Mouse (Mus musculus): ENCODE data around the gene Cd27. TPM values are rescaled to one million over a fixed set of nuclear protein-coding genes. Genes with fewer than 3 reads are reported as not detected.
A peak's percentile ranks its signal among the peaks of the same experiment; 100 is the strongest.

The Cd27 gene
- total RNA-seq, 2 experiments from 2014 or later, result 0.16 to 0.36 TPM

DNA sequence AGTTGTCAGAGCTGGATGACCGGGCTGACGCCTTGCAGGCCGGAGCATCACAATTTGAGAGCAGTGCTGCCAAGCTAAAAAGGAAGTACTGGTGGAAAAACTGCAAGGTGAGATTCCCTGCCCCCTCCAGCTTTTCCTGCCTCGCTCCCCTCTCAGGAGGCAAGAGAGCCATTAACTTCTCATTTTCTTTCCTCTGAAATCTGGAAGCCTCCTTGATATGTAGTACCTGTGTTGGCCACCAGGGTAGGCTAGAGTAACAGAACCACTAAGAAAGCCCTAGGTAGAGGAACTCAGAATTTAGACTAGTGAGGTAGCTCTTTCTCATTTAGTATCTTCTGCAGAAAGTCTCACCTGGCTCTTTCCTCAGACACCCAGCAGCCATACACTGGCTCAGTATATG, 17.8 kb downstream of the Cd27 start:
- DNase-seq (ENCODE audit: low spot score), result no peak
- intact Hi-C loops (cut with DNase I), result loop anchor here (1.0 to 5.0 kb wide), 2 partner anchors 51 to 148 kb away; no protein-coding TSS in a partner anchor

DNA sequence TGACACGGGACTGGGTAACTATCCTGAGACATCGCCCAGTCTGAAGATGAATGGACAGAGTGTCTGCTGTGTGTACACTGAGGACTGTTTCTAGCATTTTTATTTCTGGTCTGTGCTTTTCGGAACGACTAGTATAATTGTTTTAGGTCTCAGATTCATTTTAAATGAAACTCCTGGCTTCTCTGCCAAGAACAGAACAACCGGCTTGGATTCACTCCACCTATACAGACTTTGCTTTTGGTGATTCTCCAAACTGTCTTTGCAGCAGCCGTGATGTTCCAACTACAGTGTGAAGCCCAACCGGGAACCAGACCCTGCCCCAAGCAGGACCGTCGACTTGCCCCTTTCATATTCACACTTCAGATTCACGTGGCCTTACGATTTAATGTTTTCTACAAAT, 18.9 kb downstream of the Cd27 start:
- intact Hi-C loops (cut with DNase I), result loop anchor here (5.0 kb wide), 1 partner anchor 149 kb away; no protein-coding TSS in a partner anchor
- no peak for DNase-seq (ENCODE audit: low spot score)

DNA sequence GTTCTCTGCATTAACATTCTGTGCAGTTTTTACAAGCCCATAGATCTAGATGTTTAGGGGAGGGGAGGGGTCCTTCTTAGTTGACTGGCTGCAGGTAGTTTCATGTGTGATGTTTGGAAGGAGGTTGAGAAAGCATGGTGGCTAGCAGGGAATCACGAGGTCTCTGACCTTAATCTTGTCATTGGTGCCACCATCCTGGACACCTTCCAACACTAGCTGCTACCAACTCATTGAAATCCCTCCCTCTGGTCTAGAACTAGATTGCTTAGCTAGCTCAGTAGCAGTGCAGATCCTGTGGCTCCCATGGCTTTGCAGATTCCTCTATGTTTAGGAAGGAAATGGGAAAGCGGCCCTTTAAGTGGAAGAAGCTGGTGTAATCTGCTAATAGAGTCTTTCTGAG, 19.9 kb downstream of the Cd27 start:
- no peak for DNase-seq (ENCODE audit: low spot score)
- intact Hi-C loops (cut with DNase I), result loop anchor here (5.0 kb wide), 1 partner anchor 150 kb away; no protein-coding TSS in a partner anchor

GRCm38 (mm10) chr6:125215148-125215954, 21.5 kb downstream of the Cd27 start, which contains the start of gene Vamp1:
Gene Vamp1 (plus strand): TSS chr6:125215551.
- intact Hi-C loops (cut with DNase I), result loop anchor here (2.0 to 5.0 kb wide), 2 partner anchors 23 to 152 kb away; no protein-coding TSS in a partner anchor

GRCm38 (mm10) chr6:125213715-125214114, 23.1 kb downstream of the Cd27 start:
- intact Hi-C loops (cut with DNase I), result loop anchor here (2.0 to 5.0 kb wide), 2 partner anchors 21 to 51 kb away; no protein-coding TSS in a partner anchor
- DNase-seq (ENCODE audit: low spot score), result no peak

More at GRCm38 (mm10) chr6:125215148-125215954, 21.5 kb downstream of the Cd27 start, which contains the start of gene Vamp1:
- DNase-seq (ENCODE audit: low spot score), result peak; percentile 92

GRCm38 (mm10) chr6:125213129-125213528, 23.7 kb downstream of the Cd27 start:
- DNase-seq (ENCODE audit: low spot score), result no peak
- intact Hi-C loops (cut with DNase I), result loop anchor here (5.0 kb wide), 1 partner anchor 51 kb away; no protein-coding TSS in a partner anchor

DNA sequence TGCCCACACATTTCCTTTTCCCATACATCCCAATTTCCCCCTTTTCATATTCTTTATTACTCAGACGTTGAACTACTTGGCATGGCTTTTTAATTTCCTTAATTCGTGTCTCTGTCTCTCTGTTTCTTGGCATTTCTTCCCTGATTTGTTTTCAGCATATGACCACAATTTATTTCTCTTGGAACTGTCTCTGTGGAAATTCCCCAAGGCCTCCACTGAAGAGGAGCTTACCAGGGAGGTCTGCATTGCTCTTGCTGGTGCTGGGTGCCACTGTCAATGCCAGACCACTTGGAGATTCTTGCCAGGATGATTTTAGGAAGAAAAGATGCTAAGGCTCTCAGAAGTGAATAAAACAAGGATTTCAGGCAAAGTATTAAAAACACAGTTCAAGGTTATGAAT, 24.2 kb downstream of the Cd27 start:
- no peak for DNase-seq (ENCODE audit: low spot score)
- intact Hi-C loops (cut with DNase I), result loop anchor here (5.0 kb wide), 1 partner anchor 50 kb away; no protein-coding TSS in a partner anchor

- no peak for DNase-seq (ENCODE audit: low spot score)
- intact Hi-C loops (cut with DNase I), result loop anchor here (5.0 kb wide), 1 partner anchor 48 kb away; no protein-coding TSS in a partner anchor
These were observed 26.4 kb downstream of the Cd27 start for GRCm38 (mm10) chr6:125210436-125210835.

DNA sequence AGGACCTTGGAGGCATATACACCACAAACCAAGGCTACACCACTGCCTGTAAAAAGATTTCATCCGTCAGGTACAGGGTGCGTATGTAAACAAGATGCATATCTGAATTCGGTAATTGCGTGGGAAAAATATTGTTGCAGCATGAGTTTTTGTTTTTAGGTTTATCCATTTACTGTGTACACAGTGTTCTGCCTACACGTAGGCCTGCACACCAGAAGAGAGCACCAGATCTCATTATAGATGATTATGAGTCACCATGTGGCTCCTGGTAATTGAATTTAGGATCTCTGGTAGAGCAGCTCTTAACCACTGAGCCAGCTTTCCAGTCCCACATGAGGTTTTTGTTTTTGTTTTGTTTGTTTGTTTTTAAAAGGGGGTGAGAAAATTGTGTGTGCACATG, 39.6 kb downstream of the Cd27 start:
- intact Hi-C loops (cut with DNase I), result no loop called here
- no peak for DNase-seq (ENCODE audit: low spot score)

GRCm38 (mm10) chr6:125196301-125196700, 40.5 kb downstream of the Cd27 start:
- no peak for DNase-seq (ENCODE audit: low spot score)
- intact Hi-C loops (cut with DNase I), result no loop called here

DNA sequence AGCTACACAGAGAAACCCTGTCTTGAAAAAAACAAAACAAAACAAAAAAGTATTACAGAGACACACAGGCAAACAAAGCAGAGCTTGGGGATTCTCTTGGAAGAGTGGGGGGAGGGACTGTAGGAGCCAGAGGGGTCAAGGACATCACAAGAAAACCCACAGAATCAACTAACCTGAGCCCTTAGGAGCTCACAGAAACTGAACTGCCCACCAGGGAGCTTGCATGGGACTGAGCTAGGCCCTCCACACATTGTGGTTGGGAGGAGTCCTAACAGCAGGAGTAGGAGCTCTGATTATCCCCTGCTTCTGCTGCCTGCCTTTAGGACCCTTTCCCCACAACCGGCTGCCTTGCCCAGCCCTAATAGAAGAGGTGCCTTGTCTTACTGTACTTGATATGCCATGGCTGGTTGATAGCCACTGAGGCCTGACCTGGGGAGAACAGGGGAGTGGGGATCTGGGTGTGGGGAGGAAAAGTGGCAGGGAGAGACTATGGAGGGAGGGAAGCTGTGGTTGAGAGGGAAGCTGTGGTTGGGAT, 41.2 kb downstream of the Cd27 start:
- DNase-seq (ENCODE audit: low spot score), result no peak
- intact Hi-C loops (cut with DNase I), result no loop called here

DNA sequence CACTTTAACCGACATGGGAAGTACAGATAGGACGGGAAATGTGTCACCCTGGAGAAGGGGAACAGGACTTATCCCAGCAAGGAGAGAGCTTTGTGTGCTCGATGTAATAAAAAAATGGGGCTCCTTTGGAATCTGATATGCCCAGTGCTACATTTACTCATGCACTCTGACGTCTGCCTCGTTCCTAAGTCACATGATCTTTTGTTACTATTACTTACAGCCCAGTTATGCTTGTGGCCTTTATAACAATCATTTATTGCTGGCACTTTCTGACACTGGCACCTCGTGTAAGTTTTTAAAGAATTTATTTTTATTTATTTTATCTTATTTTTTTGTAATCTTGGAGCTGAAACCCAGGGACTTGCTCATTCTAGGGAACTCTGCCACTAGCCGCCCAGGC, 43.4 kb downstream of the Cd27 start:
- intact Hi-C loops (cut with DNase I), result loop anchor here (2.0 kb wide), 1 partner anchor 21 kb away; the partner anchor contains the start of gene Vamp1
- no peak for DNase-seq (ENCODE audit: low spot score)

DNA sequence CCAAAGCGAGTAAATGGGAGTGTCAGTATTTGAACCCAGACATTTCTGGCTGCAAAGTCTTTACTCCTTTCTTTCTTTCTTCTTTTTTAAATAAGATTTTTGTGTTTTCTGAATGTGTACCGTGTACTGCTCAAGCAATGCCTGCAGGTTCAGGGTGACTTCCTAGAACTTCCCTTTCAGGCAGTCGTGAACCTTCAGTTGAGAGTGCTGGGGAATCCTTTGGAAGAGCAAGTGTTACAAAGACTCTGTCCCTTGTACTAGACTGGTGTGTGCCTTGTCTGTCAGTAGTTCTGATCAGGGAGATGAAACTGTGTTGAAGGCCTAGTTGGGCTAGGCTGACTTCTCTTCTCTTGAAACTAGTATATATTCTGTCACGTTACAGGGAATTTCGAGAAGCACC, 44.0 kb downstream of the Cd27 start:
- no peak for DNase-seq (ENCODE audit: low spot score)
- intact Hi-C loops (cut with DNase I), result loop anchor here (2.0 kb wide), 1 partner anchor 22 kb away; the partner anchor contains the start of gene Vamp1

GRCm38 (mm10) chr6:125192016-125192714, 44.6 kb downstream of the Cd27 start:
- intact Hi-C loops (cut with DNase I), result loop anchor here (2.0 kb wide), 1 partner anchor 23 kb away; the partner anchor contains the start of gene Vamp1
- peak; percentile 79 for DNase-seq (ENCODE audit: low spot score)

DNA sequence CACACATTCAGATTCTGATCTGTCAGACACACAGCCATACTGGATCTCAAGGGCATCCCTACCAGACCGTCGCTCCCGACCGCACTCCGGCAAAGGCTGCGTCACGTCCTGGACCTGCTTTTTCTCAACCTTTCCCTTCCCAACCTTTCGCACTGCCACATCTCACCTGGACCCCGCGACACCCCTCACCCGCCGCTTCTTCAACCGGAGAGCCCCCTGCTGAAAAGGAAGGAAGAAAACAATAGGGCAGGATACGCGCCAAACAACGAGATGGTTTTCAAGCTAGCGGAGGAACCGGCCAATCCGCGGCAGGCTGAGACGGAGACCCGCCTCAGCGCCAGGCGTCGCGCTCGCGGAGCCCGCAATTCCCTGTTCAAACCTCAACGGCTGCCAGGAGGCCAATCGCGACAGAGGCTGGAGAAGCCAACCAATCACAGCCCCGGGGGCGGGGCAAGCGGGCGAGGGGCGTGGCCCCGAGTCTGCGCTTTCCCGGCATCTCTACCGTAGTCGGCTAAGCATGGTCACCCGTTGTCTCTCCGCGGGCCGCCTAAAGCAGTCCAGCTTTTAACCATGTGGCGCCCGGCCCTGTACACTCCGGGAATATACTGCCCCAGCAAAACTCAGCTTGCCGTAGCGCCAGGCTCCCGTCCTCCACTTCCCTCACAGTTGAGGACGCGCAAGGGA, 45.3 kb downstream of the Cd27 start, which contains the start of the genes Ncapd2 and Mrpl51:
Ncapd2 (minus strand) TSS at position 370 of the 684 bp plus-strand sequence.
Mrpl51 (plus strand) TSS at position 470 of the 684 bp plus-strand sequence.
- peak; percentile 93 for DNase-seq (ENCODE audit: low spot score)
- intact Hi-C loops (cut with DNase I), result loop anchor here (2.0 kb wide), 2 partner anchors 23 to 27 kb away; partner anchors contain the start of gene Vamp1

GRCm38 (mm10) chr6:125190816-125191215, 46.0 kb downstream of the Cd27 start:
- DNase-seq (ENCODE audit: low spot score), result no peak
- intact Hi-C loops (cut with DNase I), result loop anchor here (2.0 kb wide), 1 partner anchor 26 kb away; no protein-coding TSS in a partner anchor

DNA sequence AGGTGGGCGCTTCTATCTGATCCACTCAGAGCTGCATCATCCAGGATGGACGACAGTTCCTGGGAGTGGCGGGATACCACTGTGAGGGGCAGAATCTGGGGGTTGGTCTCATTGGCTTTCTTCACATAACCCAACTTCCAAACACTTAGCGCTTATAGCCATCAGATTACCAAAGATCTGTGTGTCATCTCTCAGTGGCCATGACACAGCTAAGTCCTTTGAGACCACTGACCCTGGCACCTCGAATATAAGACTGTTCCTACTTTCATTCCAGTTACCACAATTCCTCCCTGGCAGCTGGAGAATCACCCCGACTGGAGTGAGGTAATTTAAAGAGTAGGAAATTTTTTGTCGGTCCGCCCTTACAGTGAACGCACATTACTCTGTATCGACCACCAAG, 50.6 kb downstream of the Cd27 start:
- DNase-seq (ENCODE audit: low spot score), result no peak
- intact Hi-C loops (cut with DNase I), result no loop called here

Measured in heart, postnatal 25 days (tissue).